Mouse (Mus musculus): ENCODE measurements at regions not wholly inside any gene's neighbourhood (a gene's known extent, or its start where the extent isn't known, plus 50 kb on each side); places are given as distances from the start of the nearest gene placed in this dataset.
"Not testable (repeated sequence)": the region's sequence is repeated elsewhere in the genome, so short reads cannot be mapped to it uniquely, and the experiment has no call there.

DNA sequence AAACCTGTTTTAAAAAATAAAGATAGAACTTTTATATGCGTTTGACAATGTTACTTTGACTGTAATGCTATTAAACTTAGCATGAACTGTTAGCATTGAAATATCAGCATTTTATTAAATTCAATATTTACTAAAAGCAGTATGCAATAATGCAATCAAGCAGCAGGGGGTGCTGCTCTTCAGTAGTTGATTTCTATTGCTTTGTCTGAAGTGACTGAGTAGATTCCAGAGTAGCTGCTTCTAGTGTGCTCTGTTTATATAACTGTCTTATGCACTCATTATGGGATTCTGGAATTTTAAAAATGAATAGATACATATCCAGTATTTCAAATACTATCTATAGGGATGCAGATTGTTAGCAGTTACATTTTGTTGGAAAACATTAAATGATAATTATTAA, 146.2 kb downstream of the Gm28710 start:
- DNase-seq (ENCODE audit: low spot score): peak; percentile 18

DNA sequence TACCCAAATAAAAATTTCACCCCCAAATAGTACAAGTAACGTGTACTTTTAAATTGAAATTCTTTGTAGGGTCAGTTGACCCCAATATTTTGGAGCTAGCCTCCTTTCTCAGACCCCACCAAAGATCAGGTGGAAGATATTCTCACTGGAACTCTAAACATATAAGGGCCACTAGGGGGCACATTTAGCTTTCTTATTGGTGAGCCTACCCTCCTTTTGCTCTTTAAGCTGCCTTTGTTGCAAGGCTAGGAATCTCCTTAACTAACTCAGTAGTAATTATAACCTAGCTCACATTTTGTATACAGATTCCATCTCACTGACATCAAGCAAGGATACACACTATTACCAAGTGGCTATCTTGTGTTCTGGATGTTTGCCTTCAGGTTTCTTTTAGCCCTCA, 155.8 kb downstream of the Gm28710 start:
- DNase-seq (ENCODE audit: low spot score): no peak

DNA sequence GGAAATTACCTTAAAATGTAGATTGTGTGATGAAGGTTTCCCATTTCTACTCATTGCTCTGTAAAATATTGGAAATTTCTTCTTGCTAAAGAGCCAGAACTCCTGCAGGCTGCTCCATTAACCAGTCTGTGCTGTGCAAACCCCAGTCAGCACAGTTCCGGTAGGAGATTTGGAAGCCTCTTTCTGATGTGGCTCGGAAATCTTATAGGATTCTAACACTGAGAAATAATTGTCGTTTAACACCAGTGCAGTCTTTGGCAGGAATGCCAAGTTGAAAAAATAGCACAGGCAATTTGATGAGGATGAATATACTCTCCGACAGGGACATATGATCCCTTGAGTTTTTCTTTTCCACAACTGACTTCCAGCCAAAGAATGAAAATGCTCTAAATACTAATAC, 176.1 kb downstream of the Gm28710 start:
- no peak for DNase-seq (ENCODE audit: low spot score)

DNA sequence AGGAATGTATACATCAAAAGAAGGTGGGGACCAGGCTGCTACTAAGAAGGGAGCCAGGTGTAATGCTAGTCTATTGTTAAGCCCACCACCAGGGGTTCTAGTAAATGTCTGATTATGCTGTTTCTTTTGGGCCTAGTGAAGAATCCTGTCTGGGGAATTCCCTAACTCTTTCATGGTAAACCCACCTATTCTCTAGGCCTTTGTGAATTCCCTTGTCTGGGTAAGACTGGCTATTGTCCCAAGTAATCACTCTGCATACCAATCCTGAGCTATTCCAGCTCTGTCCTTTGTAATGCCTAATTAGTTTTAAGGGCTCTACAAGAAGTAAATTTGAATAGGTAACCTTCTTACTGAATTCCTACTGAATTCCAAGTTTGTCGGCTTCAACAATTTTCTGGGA, 177.2 kb downstream of the Gm28710 start:
- DNase-seq (ENCODE audit: low spot score): not testable (repeated sequence)

DNA sequence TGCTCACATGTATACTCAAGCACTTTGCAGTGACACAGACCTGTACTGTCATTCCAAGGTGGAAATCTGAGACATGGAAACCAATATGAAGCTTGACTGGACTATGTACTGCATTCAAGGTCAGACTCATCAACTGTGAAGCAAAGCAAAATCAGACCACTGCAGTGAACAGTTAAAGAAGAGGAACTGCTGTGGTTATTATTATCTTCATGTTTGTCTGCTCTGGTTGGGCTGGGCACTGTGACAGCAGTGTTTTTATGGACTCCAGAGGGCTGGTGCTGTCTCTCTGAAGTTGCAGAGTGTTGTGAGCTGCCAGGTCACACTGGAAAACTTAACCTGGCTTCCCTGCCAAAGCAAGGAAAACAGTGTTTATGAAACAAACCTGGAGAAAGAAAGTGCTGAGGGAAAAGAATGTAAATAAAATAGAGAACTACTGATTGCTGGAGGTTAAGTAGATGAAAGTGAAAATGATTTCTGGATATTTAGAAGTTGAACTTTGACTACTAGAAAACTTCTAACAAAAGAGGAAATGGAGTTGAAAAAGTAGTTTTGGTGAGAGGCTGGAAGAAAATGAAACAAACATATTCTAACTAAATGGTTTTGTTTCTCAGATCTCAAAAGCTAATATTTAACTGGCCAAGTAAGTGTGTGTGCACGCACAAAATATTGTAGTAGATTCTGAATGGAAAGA, 181.7 kb downstream of the Gm28710 start:
- no peak for DNase-seq (ENCODE audit: low spot score)

DNA sequence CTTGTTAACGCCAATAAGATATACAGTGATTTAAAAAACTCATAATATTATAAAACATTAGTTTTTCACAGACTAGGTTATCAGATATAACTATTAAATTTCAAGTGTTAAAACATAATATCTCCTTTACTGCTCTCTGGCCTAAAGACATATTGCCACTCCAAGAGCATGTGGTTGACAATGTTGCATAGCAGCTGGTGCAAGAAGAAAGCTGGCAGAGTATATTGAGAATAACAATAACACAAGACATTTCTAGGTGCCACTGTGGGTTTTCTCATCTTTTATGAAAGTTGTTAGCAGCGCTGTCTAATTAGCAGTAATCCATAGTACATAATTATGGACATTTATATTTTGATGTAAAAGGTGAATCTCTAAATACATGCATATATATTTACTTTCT, 184.4 kb downstream of the Gm28710 start:
- no peak for DNase-seq (ENCODE audit: low spot score)

DNA sequence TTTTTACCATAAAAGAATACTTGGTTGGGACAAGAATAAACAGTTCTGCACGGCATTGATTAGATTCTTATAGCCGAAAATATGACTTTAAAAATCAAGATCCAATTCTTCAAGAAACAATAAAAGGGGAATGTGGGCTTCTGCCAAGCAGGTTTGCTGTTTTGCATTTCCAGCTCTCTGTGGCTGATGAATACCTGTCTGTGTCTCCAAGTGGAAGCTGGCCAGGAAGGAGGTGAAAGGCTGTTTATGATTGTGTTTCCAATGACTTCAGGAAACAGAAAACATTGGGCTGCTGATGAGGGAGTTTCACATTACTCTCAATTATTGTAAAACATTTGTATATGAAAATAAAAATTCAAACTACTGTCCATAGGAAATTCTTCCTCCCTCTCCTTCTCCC, 193.3 kb downstream of the Gm28710 start:
- DNase-seq (ENCODE audit: low spot score): no peak

DNA sequence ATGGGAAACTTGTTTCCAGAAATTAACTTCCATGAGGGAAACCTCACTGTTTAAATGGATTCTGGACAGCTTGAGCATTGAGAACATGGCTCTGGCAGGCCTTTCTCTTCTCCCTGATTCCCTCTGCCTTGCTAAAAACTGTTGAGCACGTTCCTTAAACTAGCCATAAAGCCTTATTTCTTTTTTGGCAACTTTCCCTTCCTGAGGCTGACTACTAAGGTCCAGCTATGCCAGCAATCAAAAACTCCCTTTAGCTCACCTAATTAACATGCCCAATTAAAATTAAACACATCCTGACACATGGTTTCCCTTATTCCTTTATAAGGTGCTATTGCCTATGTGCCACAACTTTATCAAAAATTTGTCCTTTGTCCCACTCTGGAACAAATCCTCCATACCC, 199.9 kb downstream of the Gm28710 start:
- no peak for DNase-seq (ENCODE audit: low spot score)

DNA sequence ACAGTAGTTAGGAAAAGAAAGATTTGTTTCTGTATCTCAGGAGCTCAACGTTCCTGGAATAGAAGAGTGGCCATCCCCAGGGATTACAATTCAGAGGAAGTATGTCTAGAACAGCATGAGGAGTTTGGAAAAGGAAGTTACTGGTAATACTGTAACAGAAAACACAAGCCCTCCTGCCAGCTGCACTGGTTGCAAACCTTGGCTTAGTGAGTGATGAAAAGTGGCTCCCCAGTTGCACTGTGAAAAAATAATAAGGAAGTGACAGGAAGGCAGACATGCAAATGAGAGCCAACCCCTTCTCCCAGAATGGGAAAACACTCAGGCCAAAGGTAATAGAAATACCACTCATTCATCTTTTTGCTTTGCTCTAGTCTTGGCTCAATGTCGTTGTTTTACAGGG, 207.6 kb downstream of the Gm28710 start:
- no peak for DNase-seq (ENCODE audit: low spot score)

DNA sequence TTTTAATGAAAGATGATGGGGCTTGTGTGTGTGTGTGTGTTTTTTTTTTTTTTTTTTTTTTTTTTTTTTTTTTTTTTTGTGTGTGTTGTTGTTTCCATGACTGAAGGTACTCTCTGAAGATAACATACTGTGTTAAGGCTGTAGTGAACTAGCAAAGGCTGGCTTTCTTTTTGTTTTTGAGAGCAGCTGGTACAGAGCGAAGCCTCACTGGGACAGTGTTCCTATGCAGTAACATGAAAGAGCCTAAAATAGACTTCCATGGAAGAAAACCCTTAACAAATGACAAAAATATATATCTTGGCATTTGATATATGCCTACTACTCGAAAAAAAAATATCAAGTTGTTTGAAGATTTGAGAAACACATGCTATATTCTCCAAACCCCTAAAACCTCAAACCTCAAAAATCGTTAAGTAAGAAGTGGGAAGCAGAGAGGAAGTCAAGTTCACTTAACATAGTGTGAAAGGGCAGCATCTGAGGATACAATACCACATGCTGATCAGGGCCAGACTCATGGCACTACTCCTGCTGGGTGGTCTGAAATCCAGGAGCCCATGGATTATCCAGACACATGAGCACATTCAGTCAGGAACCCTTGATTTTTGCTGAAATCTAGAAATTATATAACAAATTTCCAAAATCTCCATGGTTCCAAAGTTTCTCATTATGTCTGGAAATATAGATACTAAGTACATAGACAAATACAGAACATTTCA, 215.4 kb downstream of the Gm28710 start:
- no peak for DNase-seq (ENCODE audit: low spot score)

DNA sequence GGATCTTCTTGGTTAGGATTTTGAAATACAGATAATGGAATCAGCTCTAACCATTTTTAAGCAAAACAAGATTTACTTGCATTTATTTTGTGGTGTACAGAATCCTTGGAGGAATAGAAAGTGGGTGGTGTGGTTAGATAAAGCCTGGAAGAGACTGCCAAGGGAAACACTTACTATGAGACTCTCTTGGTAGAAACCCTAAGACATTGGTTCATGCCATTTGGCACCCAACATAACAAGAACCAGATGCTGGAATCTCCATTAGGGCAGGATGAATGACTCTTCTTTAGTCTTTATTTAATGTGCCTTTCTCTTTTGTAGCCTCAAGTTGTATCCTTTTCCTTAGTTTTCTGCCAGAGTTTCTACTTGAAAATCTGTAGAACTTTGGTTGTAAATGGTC, 230.0 kb downstream of the Gm28710 start:
- DNase-seq (ENCODE audit: low spot score): no peak

DNA sequence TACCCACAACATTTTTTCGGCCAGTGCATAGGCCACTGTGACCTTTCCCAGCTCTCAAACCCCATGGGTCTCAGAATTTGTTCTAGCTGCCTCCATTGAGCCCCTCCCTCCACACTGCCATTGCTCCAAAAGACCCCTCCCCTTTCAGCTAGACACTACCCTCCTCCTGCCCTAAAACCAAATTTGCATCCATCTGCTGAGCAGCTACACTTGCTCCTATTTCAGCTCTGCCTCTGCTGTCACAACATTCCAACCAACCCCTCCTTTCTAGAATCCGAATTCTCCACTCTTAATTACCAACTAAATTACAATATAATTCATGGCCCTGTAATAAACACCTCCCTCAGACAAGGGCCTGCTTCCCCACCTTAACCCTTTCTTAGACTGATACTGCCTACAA, 262.3 kb downstream of the Gm28710 start:
- DNase-seq (ENCODE audit: low spot score): no peak

DNA sequence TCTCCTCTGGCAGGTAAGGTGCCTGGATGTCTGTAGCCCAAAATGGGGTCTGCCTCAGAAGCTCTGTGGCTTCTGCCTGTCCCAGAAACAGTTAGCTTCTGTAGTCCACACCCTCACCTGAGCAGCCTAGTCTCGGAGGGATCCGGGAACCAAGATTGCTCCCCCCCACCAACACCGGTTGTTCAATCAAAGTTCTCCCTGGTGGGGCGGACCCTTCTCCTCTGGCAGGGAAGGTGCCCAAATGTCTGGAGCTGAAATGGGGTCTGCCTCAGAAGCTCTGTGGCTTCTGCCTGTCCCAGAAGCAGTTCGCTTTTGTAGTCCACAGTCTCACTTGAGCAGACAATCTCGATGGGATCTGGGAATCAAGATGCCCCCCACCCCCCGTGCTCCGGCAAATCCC, 273.0 kb downstream of the Gm28710 start:
- DNase-seq (ENCODE audit: low spot score): no peak

DNA sequence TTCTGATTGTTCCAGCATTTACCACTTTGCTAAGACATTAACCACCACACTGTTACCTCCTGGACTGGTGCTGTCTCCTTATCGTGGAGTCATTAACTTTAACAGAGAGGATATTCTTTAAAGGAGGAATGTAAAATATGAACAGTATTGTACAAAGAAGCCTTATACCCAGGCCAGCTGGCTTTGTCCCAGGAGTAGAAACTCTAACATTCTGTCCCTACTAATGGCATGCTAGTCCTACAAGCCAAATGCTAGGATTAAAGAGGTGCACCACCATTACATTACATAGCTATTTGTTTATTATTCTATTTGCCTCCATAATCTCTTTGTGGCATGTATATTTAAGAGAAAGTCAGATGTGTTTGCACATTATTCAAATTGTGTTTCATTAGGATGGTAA, 288.8 kb downstream of the Gm28710 start:
- DNase-seq (ENCODE audit: low spot score): no peak

DNA sequence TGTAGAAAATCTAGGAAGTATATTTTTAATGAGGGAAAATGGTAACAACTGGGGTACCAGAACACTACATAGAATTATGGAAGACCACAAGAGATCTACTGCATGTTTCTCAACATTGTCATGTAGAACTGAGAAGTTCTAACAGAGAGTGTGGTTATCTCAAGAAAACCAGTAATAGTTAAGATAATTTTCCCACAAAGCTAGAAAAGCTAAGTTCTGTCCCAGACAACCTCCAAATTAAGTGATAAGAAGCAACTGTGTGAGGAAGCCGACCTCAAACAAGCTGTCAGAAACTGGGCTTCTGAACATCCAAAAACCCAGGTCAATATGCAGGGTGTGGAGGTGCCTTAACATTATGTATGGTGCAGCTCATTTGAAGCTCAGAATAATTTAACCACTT, 261.4 kb upstream of the Speer4f2 start:
- no peak for DNase-seq (ENCODE audit: low spot score)

DNA sequence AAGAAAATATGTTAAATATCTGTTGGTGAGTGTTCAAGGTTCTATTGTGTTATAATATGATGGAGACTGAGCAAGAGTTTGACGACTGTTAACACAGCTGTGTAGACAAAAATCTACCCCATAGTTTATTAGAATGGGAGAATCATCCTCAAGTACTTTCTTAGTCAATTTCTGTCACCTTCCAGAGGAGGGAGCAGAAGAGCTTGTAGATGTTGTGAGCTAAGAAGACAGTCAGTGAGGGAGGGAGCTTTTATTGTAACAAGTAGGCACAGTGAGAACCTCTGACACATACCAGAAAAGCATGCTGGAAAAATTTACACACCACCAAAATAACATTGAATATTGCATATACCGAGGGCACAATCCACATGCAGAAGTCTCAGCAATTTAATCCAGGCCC, 261.0 kb upstream of the Speer4f2 start:
- DNase-seq (ENCODE audit: low spot score): peak; percentile 7

DNA sequence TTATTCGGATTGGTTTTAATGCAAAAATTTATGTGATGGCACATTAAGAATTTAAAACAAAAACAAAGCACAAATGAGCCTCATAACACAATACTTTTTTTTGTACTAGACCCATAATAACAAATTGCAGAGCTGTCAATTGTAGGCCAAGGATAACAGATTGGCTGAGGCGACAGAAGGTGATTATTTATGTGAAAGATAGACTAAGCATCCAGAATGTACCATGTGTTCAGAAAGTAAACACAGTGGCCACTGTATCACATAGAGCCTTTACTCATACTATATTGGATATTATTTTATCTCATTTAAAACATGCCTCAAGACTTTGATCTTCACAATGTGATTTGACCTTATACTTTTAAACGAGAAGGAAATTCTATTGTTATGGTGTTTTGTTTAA, 257.9 kb upstream of the Speer4f2 start:
- no peak for DNase-seq (ENCODE audit: low spot score)

DNA sequence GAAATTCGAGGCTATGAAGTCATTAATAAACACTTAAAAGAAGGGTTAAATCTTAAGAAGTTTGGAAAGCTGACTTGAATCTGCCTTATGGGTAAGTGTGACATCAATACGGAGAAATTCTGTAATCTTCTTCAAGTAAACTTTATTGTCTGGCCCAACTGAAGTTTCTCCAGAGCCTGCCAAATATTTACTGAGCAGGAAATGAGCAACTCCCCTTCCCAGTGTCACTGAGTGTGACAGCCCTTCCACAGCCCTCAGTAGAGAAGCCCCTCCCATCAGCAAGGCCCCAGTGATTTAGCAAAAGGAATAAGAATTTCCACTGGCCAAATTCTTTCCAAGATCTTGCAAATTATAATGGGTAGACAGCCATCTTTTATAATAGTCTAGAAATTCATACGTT, 256.9 kb upstream of the Speer4f2 start:
- DNase-seq (ENCODE audit: low spot score): no peak

DNA sequence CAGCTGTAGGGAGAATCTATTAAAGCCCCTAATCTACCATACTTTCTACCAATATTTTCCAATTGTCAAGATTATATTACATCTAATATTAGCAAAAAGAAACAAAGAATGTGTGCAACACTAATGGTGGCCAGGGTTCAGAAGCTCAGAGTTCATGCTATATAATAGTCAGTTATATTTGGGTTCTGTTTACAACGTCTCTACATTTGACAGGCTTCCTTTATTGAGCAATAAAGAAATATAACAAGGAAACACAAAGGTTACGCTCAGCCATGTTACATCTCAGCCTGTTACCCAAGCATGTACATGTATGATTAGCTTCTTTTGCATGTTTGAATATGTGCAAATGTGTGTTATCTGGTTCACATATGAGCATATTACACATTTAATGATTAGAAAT, 247.7 kb upstream of the Speer4f2 start:
- DNase-seq (ENCODE audit: low spot score): no peak

DNA sequence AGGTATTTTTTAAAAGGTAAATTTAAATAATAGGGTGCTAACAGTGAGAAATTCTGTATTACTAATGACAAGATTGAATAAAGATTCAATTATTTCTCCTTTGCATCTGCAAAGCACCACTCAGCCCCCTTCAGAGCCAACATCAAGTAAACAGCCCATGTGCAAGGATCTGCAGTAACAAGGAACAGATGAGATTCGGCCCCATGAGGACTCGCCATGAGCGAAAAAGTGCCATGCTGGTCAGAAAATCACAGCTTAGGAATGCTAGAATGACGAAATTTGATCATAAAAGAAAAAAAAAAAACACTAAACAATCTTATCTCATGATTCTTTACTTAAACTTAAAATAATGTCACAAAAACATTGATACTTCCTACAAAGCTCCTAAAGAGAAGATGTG, 245.5 kb upstream of the Speer4f2 start:
- no peak for DNase-seq (ENCODE audit: low spot score)

DNA sequence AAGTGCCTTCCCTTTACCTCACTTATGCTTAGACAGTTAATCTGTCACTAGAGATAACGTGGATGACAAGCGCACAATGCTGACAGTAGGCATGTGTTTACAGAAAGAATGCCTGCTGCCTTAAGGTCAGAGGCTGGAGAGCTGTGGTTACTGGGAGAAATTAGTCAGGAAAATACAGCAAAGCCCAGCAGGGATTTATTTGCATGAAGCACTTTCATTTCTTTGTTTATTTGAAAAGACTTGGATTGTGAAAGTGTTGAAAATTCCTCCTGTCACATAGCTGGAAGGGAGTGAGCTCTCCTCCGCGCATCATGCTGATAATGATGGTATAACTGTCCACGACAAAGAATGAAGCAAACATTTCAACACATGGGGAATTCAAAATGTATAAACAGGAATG, 237.5 kb upstream of the Speer4f2 start:
- DNase-seq (ENCODE audit: low spot score): no peak

DNA sequence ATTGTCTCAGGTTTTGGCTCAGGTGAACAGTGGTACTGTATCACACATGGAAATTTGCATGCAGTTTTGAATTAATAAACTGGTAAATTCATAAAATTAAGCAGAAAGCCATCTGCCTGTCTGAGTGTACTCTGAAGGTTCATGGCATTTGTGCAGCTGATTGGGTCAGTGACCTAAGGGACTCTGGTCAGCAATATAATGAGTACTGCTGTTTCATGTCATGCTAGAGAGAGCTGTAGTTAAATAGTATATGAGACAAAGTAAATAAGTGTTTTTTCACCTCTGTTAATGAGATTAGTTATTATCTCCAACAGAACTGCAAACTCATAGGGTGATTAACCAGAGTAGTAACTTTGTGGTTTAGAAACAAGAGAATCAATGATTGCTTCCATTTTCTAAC, 231.4 kb upstream of the Speer4f2 start:
- DNase-seq (ENCODE audit: low spot score): no peak

DNA sequence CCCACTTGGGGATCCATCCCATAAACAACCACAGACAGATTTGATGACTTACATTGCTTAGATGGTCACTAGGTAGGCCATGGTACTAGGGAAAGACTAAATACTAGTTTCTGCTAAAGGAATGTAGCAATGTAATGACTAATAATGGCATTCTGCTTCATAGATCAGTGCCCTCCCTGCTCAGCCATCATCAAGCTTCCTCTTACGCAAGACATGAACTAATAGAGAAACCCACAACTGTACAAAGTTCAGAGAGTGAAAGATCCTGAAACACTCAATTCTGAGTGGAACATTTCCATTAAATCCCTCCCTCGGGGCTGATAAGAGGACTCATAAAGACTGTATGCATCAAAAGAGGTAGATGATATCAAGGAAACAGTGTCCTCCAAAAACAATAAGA, 198.4 kb upstream of the Speer4f2 start:
- no peak for DNase-seq (ENCODE audit: low spot score)

DNA sequence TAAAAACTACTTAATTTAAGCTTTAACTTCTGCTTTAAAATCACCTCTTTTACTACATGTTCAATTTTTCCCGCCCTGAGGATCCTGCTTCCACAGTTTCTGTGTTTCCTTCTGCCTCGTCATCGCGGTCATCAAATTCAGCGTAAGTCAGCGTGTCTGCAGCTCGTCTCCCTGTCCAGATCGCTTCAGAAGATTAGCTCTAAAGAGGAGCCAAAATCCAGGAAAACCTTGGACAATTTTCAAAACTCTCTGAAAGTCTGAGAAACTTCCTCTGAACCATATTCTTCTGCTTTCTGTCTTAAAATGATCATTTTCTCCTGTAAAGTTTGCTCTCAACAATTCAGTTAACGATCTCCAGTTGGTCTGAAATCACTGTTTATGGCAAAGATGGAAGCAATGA, 196.2 kb upstream of the Speer4f2 start:
- DNase-seq (ENCODE audit: low spot score): no peak

Measured in left cerebral cortex, adult 11 months (tissue).